Mouse (Mus musculus) kidney, adult 2 months (tissue): ENCODE data around the gene Pmis2. TPM values are rescaled to one million over a fixed set of nuclear protein-coding genes. Genes with fewer than 3 reads are reported as not detected.

Experiments
- DNase-seq: peaks from one replicate; pipeline ENCODE4 v3.0.0; 2021
- H3K27ac ChIP-seq: fragments of 200-500 bp; 2 replicates; pipeline ENCODE4 v1.5.1; 2012; ENCODE audit warnings: low read depth, low read length, control low read depth, inconsistent platforms; ENCODE audit not compliant: insufficient read depth
- H3K27me3 ChIP-seq: fragments of 200-500 bp; replicated peaks from 2 replicates; pipeline ENCODE4 v1.6.1; 2012; ENCODE audit warnings: mild to moderate bottlenecking, moderate library complexity, low read length, inconsistent platforms; ENCODE audit not compliant: control insufficient read depth, insufficient read depth
- H3K36me3 ChIP-seq: fragments of 200-500 bp; 2 replicates; pipeline ENCODE4 v1.6.1; 2012; ENCODE audit warnings: mild to moderate bottlenecking, moderate library complexity, low read length, inconsistent platforms; ENCODE audit not compliant: control insufficient read depth, insufficient read depth
- H3K4me1 ChIP-seq: fragments of 200-500 bp; 2 replicates; pipeline ENCODE4 v1.6.1; 2011; ENCODE audit warnings: low read length; ENCODE audit not compliant: control insufficient read depth, insufficient read depth
- H3K4me3 ChIP-seq: fragments of 200-500 bp; 2 replicates; pipeline ENCODE4 v1.5.1; 2011; ENCODE audit warnings: mild to moderate bottlenecking, low read depth, low read length, control low read depth; ENCODE audit not compliant: insufficient read depth
- CTCF ChIP-seq: fragments of 200-500 bp; conservative IDR thresholded peaks from 2 replicates; pipeline ENCODE4 v1.5.1; 2011; ENCODE audit warnings: low read depth, mild to moderate bottlenecking, control low read depth, low read length, moderate library complexity, mixed read lengths; ENCODE audit not compliant: insufficient read depth, insufficient read length
- POLR2A ChIP-seq: fragments of 200-500 bp; IDR thresholded peaks from one replicate; pipeline ENCODE4 v1.6.1; 2011; ENCODE audit warnings: low read depth, low read length, control low read depth
- WGBS: fragments of 180-500 bp; shearing (Covaris S2); methylation state at CpG from one replicate; pipeline ENCODE4 v1.1.7; 2018; 5-methylcytosine and 5-hydroxymethylcytosine counted together
- polyA plus RNA-seq: library from polyadenylated mRNA; depleted of rRNA; stranded (reverse); fragments of >200 nt; gene quantifications from 2 replicates; pipeline ENCODE4 v1.2.3, GENCODE M21; 2012

Pmis2 gene
- polyA plus RNA-seq, 1 experiment = not detected

DNA sequence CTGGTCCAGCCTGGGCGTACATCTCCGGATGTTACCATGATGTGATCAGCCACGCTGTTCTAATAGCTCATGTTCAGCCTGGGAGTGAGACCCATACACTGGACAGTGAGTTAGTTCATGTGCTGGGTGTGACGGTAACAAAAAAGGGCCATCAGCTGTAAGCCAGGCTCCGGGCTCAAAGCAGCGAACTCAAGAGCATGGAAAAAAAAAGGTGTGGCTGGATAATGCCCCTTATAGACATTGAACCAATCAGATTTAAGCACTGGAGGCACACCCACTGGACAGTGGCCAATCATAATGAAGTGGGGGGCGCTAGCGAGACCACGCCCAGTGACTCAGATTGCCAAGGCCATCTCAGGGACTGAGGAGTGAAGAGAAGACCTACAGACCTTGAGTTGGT lies 27.2 kb upstream of the Pmis2 start, which contains the start of gene 2200002J24Rik:
TSS of gene 2200002J24Rik (plus strand) at position 338 of the 400 bp plus-strand sequence.
- no peak within 1 kb of the TSS for H3K4me3 ChIP-seq
- DNase-seq = no peak
- TF ChIP-seq CTCF (no peak), POLR2A (no peak)
- H3K36me3 ChIP-seq = no peaks in the 10 kb centered on the region
- 50% methylated on average over 9 of the region's 9 CpGs for WGBS
- H3K27ac ChIP-seq = no peak within 1 kb of the TSS
- H3K27me3 ChIP-seq = no peaks in the 10 kb centered on the region
- peaks cover 7% of the 10 kb centered on the region; the same call in 1 of the 2 replicates for H3K4me1 ChIP-seq

DNA sequence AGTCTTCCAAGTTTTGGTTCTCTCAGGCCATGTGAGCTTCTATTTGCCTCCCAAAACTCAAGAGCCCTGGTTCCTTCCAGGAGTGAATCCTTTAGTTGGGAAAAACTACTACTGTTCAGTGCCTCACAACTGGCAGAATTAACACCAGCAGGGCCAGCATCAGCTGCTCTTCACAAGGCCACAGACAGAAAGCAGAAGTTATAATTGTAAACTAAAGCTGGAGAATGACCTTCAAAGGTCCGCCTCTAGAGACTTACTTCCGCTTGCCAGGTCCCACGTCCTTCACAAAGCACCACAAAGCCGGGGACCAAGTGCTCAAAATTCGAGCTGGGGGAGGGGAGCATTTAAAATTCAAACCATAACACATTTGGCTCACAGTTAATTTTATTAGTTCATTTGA lies 26.7 kb upstream of the Pmis2 start:
- H3K27me3 ChIP-seq = no peaks in the 10 kb centered on the region
- no peak overlapping the region for H3K4me3 ChIP-seq
- peaks cover 7% of the 10 kb centered on the region; the same call in 1 of the 2 replicates for H3K4me1 ChIP-seq
- H3K27ac ChIP-seq = no peak overlapping the region
- 42% methylated on average over 5 of the region's 5 CpGs for WGBS
- DNase-seq = no peak
- H3K36me3 ChIP-seq = no peaks in the 10 kb centered on the region
- TF ChIP-seq CTCF (no peak), POLR2A (no peak)

DNA sequence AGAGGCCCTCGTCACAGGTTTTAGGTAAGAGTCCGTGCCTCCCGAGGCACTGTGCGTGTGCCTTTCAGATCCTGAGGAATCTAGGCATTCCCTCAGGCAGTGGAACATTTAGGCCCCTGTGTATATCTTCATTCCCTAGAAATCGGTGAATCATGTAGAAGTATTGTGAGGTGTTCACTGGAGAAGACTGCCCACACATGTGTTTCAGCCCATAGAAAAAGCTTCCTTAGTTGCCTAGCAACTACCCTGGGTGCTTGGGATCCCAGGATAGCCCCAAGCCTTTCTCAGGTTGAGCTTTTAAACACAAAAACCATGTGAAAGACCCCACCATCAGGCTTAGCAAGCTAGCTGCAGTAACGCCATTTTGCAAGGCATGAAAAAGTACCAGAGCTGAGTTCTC lies 16.9 kb upstream of the Pmis2 start:
- DNase-seq = no peak
- 69% methylated on average over 6 of the region's 6 CpGs for WGBS
- TF ChIP-seq POLR2A (no peak), CTCF (no peak)
- Histone ChIP-seq H3K4me3 (no peak overlapping the region), H3K36me3 (no peaks in the 10 kb centered on the region), H3K27ac (no peak overlapping the region; the same call in 1 of the 2 replicates), H3K4me1 (peaks cover 6% of the 10 kb centered on the region), H3K27me3 (no peaks in the 10 kb centered on the region)

DNA sequence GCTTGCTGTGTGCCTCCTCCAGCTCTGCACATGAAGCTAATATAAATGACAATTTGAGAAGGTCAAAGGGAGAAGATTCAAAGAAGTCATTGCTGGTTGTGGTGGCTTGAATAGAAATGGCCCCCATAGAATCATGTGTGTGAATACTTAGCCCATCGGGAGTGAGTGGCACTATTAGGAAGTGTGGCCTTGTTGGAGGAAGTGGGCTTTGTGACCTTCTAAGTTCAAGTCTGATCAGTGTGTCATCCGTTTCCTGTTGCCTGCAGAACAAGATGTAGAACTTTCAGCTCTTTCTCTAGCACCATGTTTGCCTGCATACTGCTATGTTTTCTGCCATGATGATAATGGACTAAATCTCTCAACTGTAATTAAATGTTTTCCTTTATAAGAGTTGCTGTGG lies 12.0 kb upstream of the Pmis2 start:
- H3K36me3 ChIP-seq = no peaks in the 10 kb centered on the region
- H3K27ac ChIP-seq = no peak overlapping the region
- H3K4me3 ChIP-seq = no peak overlapping the region
- DNase-seq = no peak
- H3K4me1 ChIP-seq = peaks cover 5% of the 10 kb centered on the region
- H3K27me3 ChIP-seq = no peaks in the 10 kb centered on the region
- TF ChIP-seq CTCF = no peak
- TF ChIP-seq POLR2A = no peak
- WGBS = 73% methylated on average over 2 of the region's 2 CpGs

DNA sequence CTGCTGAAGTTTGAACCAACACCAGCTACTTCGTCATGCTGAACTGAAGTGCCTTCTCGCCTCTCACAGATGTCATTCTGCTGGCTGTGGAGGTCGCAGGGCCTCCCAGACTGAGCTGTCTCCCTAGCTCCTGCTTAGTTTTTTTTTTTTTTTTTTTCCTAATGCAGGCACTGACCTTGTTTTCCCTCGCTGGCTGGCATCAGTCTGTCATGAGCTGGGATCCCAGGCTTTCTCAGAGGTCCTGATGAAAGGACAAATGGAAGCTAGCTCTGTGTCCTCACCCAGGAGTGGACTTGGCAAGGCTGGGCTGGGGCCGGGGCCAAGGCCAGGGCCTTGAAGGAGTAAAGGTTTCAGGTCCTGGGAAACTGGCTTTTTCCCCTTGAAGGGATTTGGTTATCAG lies 10.5 kb upstream of the Pmis2 start:
- DNase-seq = no peak
- no peaks in the 10 kb centered on the region for H3K27me3 ChIP-seq
- no peak overlapping the region for H3K4me3 ChIP-seq
- H3K27ac ChIP-seq = no peak overlapping the region
- no peaks in the 10 kb centered on the region for H3K4me1 ChIP-seq
- 61% methylated on average over 5 of the region's 5 CpGs for WGBS
- no peaks in the 10 kb centered on the region for H3K36me3 ChIP-seq
- TF ChIP-seq CTCF = no peak
- TF ChIP-seq POLR2A = no peak

DNA sequence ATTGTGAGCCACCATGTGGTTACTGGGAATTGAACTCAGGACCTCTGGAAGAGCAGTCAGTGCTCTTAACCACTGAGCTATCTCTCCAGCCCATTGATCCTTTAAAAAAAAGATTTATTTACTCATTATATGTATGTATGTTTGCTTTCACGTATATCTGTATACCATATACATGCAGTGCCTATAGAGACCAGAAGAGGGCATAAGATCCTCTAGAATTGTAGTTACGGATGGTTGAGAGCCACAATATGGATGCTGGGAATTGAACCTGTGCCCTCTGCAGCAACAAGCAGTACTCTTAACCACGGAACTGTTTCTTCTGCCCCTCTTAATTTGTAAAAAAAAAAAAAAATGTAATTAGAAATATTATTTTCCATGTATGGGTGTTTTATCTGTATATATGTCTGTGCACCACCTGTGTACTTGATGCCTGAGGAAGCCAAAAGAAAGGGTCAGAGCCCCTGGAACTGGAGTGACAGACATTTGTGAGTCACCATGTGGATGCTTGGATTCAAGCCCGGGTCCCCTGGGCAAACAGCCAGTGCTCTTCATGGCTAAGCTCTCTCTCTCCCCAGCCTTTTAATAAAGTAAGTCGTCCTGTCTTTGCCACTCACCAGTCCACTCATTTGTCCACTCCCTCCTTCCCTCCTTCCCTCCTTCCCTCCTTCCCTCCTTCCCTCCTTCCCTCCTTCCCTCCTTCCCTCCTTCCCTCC lies 7.0 kb upstream of the Pmis2 start:
- WGBS = 58% methylated on average over 5 of the region's 5 CpGs
- TF ChIP-seq POLR2A = no peak
- TF ChIP-seq CTCF = 0 out of 2 replicates have a peak, but pooled peaks have one; percentile 8
- no peak overlapping the region for H3K4me3 ChIP-seq
- no peaks in the 10 kb centered on the region for H3K36me3 ChIP-seq
- no peaks in the 10 kb centered on the region for H3K27me3 ChIP-seq
- DNase-seq = no peak
- H3K4me1 ChIP-seq = no peaks in the 10 kb centered on the region
- no peak overlapping the region for H3K27ac ChIP-seq

DNA sequence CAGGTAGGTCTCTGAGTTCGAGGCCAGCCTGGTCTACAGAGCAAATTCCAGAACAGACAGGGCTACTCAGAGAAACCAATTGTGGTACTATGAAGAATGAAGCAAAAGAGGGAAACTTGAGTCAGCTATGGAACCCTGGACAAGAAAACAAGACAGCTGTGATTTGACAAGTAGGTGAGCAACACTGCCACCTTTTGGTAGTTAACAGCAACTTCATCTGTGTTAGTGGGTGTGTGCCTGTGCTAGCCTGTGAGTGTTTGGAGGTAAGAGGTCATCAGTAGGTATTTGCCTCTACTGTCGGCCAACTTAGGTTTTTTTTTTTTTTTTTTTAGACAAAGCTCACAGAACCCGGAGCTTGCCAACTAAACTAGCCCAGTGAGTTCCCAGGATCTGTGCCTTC lies 2.2 kb downstream of the Pmis2 start:
- Histone ChIP-seq H3K36me3 (no peaks in the 10 kb centered on the region), H3K4me1 (peaks cover 2% of the 10 kb centered on the region), H3K27me3 (no peaks in the 10 kb centered on the region), H3K4me3 (no peak overlapping the region), H3K27ac (no peak overlapping the region)
- peak; percentile 51 for TF ChIP-seq CTCF
- no peak for TF ChIP-seq POLR2A
- peak; percentile 44 for DNase-seq
- WGBS = 25% methylated on average over 3 of the region's 3 CpGs
